Mouse (Mus musculus): ENCODE data around the gene Ctnna3.
"Not testable (repeated sequence)": the region's sequence is repeated elsewhere in the genome, so short reads cannot be mapped to it uniquely, and the experiment has no call there.

Ctnna3 gene

DNA sequence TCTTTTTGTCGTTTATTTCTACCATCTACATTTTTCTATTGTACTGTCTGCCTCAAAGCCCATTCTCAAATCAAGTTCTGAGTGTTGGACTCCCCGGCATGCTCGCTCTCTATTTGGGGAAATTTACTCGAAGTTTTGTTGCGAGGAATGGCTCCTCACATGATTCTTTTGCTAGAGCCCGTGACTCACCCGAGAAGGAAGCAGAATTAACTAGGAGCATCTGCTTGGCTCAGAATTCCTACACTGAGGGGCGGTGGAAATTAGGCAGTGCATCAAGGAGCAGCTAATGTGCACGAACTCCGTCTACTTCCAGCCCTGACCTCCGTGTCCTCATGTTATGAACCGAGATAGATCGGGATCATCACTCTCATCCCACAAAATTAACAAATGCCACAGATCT is 751.8 kb downstream of the Ctnna3 start:
- in situ Hi-C loops (cut with MseI, MboI) = no loop called here

DNA sequence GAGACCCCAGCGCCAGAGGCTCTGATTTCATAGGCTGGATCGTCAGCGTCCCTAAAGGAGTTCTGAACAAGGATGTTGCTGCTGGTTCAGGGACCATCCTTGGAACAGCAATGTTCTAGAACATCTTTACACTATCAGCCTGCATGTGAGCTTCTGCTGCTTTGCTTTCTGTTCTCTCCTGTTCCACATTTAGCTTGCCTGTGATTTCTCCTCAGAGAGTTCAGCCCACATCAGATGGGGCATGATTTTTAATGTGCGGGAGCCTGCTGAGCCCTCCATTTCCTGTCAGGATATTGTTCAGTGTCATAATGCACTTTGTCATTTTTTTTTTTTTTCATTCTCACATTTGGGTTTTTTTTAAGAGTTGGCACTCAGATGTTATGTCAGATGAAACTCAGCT is 752.8 kb downstream of the Ctnna3 start:
- in situ Hi-C loops (cut with MseI, MboI) = no loop called here

DNA sequence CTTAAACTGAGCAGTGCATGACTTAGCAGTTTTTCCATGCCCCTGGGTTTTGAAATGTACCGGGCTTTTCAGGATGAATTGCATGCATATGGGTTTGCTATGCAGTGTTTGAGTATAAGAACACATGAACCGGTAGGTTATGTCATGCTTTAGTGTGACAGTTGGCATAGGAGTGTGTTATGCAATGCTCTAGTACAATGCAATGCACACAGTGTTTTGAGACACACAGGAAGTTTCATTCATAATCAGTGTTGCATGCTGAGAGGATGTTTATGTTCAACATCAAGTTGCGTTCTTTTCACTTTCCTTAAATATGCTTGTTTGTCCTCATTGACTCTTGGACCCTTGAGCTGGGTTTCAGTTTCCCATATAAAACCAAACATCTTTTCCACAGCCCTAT is 758.1 kb downstream of the Ctnna3 start:
- in situ Hi-C loops (cut with MseI, MboI) = no loop called here

DNA sequence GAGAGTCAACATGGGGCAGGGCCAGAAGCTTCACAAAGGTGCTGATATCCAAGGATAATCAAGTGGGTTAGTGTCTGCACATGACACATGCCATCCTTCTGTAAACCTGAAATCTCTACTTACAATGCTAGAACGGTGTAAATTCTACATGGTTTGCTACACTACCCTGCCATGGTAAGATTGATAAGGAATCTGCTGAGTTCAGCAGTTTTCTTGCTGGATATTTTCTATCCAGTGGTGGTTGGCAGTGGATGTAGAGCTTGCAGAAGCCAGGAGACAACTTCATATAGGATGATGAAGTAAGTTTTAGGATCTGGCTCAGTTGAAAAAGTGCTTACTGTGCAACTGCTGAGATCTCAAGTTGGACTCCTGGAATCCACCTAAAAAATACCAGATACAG is 767.7 kb downstream of the Ctnna3 start:
- in situ Hi-C loops (cut with MseI, MboI) = no loop called here

DNA sequence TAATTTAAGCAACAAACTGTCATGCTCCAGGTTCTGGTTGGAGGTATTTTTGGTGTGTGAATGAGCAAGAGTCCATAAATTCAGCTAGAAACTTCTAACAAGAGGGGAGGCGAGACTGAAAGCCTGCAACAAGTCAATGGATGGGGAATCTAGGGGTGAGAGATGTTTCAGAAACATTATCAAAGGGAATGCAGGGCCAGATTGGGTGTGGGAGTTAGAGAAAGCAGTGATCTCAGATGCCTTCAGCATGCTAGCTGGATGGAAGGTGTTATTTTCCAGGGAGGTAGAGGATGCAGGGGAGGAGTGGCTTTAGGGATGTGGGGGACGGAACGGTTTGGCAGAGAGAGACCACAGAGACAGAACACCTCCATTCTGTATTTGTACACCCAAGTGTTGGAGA is 785.7 kb downstream of the Ctnna3 start:
- in situ Hi-C loops (cut with MseI, MboI) = no loop called here

DNA sequence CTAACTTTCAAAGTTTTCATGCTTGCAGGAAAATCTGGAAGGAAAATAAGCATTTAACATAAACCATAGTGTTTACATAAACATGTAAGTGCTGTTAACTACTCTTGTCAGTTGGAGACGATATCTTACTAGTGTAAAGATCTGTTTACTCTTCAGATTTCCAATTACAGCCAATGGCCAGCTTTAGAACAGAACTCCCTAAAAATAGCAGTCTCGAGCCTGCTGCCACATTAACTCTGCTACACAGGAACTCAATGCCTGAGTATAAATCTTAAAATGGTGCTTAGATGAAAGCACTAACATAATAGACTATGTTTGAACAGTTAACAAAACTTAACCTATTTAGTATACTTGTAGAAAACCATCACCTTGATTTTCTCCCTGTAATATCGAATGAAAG is 793.1 kb downstream of the Ctnna3 start:
- in situ Hi-C loops (cut with MseI, MboI) = no loop called here

DNA sequence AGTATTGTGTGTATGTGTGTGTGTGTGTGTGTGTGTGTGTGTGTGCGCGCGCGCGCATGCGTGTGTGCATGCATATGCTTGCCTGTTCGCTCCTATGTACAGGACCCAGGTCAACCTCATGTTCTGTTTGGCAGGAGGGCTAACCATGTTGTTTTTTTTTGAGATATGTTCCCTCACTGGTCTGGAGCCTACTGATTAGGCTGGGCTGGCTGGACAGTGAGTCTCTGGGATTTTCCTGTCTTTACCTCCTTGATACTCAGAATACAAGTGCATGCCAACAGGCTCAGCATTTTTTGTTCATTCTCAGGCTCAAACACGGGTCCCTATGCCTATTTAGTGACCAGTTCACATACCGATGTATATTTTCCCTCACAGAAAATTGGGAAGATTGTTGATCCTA is 794.1 kb downstream of the Ctnna3 start:
- in situ Hi-C loops (cut with MseI, MboI) = no loop called here

DNA sequence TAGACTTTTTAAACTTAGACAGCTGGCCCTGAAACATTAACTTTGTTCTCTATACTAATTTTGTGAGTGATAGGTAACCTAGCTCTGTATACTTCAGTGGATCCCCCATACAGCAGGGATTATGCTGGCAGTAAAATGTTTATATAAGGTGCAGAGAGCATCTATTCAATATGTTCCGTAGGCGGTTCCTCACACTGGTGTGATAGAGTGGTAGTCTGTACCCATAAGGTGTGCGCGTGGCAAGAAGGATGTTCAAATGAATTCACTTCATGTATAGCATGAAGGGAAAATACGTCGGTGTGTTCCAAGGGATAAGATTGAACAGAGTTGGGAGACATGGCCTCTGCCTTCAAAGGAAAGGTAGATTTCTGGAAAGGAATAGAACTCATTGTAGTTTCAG is 794.5 kb downstream of the Ctnna3 start:
- in situ Hi-C loops (cut with MseI, MboI) = no loop called here

DNA sequence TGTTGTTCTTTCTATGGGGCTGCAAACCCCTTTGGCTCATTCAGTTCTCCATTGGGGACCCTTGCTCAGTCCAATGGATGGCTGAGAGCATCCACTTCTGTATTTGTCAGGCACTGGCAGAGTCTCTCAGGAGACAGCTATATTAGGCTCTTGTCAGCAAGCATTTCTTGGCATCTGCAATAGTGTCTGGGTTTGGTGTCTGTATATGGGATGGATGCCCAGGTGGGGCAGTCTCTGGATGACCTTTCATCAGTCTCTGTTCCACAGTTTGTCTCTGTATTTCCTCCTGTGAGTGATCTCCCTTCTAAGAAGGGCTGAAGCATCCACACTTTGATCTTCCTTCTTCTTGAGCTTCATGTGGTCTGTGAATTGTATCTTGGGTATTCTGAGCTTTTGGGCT is 795.9 kb downstream of the Ctnna3 start:
- in situ Hi-C loops (cut with MseI, MboI) = not testable (repeated sequence)

DNA sequence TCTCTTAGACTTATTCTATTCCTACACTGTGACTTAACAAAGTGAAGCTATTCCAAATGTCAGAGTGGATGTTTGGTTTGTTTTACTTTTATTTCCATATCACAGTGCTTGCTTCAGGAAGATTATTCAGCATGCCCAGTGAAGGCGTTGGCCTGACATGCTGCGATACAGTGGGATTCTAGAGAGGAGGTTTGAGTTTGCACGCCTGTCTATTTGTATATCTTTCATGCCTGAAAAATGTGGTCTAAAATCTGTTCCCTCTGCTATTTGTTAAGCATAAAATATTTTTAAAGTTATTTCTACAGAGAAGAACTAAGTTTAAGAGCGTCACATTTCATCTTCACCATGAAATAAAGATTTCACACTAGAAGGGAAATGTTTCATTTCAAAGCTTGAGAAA is 813.5 kb downstream of the Ctnna3 start:
- in situ Hi-C loops (cut with MseI, MboI) = no loop called here

DNA sequence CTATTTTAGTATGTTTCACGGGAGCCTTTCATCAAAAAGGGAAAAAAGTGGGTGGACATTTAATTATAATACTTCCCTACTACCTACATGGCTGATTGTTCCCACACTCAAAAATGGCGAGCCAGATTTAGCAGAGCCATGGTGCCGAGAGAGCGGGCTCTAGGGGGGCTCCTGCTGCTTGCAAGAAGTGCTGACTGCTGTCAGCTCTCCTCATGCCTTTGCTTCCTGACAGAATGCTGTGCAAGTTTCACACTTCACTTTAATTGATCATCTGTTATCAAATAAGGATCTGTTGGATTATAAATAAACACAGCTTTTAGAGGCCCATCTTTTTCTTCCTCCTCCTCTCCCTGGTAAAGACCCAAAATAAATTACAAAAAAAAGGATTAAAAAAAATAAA is 838.3 kb downstream of the Ctnna3 start:
- in situ Hi-C loops (cut with MseI, MboI) = no loop called here

DNA sequence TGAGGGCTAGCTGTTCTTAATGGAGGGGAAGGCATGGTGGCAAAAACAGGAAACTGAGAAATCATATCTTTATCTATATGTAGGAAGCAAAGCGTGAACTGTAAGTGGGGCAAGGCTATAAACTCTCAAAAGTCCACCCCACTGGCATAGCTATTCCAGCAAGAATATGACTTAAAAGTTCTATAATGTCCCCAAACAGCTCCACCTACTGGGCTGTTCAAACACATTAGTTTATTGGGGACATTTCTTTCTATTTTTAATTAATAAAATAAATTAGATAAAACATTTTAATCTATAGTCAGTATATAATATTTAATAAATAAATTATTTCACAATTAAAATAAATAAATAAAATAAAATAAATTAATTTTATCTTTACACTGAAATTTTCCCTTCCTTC is 845.2 kb downstream of the Ctnna3 start:
- in situ Hi-C loops (cut with MseI, MboI) = no loop called here

DNA sequence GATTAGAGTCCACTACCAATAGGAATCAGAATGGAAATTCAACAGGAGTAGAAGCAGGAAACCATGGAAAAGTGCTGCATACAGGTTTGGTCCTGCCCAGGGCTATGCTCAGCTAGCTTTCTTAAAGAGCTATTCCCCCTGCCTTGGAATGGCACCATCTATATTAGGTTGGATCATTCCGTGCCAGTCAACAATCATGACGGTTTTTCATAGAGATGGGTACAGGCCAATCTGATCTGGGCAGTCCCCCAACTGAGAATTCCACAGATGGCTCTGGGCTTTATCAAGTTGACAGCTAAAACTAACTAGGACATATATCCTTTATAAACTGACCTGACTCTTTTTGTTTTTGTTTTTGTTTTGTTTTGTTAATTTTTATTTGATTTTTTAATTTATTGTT is 848.9 kb downstream of the Ctnna3 start:
- in situ Hi-C loops (cut with MseI, MboI) = no loop called here

DNA sequence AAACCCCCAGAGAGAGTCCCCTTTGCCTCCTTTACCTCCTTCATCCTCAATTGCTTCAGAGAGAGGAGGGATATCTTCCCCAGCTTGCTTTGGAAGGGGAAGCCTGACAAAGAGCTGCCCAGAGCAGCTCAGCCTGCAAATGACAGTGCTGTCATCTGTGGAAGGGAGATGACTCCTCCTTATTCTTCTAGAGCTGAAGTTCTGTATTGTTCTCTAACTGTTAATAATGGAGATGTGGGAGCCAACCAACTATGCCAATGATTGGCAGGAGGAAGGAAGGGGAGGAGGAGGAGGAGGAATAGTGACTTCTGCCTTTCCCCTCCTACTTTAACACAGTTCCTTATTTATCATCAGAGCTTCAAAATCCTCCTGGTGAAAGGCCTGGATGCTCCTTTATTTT is 875.9 kb downstream of the Ctnna3 start:
- in situ Hi-C loops (cut with MseI, MboI) = no loop called here

DNA sequence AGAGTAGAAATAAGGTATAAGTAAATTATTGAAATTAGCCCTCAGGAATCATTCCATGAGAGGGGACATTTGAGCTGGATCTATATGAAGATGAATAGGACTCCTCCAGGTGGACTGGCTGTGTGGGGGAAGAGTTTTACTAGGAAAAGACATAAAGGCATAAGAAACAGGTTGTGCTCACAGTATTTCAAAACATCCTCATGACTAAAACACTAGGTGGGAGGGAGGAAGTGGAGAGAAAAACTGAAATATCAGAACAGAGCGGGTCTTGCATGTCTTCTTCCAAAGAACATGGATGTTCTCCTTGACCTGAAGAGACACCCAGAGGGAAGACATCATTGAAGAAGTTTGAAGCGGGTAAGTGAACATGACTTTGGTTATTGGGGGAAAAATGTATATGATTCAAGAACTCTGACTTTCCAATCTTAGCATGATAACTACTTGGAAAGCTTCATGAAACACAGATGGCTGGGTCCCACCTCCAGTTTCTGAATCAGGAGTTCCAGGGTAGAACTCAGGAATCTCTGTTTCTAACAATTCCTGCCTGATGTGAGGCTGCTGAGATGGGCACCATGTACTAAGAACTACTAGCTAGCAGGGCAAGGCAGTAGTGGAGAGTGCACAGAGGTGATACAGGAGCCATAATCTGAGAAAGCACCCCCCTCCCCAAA is 881.9 kb downstream of the Ctnna3 start:
- in situ Hi-C loops (cut with MseI, MboI) = no loop called here

DNA sequence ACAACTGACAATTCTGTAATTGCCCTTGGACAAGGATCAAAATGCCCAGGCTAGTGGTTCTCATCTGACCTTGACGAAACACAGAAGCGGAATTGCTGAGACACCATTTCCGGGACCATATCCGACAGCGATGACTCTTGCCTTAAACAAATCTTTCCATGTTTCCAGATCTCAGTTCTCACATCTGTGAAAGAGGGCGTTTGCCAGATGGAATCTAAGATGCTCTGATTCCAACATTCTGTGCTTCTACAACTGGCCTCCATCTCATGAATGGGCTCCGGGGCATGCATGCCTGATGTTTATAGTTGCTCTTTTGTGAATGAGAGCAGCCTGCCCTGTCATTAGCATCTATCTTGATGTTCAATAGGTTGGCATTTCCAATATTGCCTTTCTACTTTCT is 890.4 kb downstream of the Ctnna3 start:
- in situ Hi-C loops (cut with MseI, MboI) = no loop called here

DNA sequence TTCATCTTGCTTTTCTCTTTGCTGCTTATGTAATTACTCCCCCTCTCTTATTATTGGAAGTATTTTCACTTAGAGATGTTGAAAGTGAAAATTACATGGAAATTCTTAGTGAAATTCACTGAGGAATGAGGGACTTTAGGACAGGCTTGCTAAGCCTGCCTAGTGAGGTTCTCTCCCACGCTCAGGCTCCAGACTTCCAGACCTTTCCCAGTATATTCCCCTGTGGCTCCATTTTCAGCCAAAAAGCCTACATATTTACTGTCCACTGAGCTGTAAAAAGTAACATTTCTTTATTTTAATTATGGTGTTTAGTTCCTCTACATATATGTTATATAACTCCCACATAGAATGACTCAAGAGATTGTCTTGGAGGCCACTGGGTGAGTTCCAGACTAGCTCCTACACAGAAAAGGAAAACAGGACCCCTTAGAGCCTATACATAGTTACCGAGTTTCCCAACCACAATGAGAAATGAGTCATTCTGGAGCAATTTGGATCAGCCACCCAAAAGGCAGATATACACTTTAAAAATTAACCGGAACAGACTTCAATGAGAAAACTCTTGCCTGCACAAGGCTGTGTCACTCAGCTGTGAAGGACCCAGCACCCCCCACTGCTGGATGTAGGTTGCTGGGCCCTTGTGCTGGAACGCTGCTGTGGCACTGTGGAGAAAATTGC is 912.9 kb downstream of the Ctnna3 start:
- in situ Hi-C loops (cut with MseI, MboI) = no loop called here

DNA sequence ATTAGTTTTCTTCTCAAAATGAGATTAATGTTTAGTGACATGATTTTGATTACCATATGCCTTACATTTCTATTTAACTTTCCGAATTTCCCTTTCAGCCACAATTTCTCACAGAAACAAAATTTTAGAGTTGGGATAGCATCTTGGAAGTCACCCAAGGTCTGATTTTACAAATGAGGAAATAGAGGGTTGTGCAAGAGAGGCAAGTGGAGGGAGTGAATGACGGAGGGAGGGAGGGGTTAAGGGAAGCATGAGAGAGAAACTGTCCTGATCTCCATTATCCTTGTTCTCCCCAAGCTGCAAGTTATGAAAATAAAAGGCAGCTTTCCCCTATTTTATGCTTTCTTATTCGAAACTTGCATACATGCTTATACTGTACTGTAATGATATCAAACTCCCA is 943.4 kb downstream of the Ctnna3 start:
- in situ Hi-C loops (cut with MseI, MboI) = no loop called here

DNA sequence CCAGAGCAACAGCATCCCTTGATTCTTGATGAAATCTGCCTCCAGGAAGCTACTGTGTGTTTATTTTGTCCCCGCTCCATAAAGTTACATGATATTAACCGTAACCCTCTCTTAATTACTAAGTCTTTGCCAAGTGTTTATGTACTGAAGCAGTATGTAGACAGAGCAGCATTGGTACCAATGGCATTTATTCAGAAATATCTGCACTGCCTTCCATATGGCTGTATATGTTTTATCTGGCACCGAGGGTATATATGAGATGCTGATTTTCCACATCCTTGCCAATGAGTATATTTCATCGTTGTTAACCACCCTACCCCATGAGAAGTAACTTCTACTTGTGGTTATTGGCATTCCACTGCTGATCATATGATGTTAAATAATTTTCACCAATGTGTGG is 947.9 kb downstream of the Ctnna3 start:
- in situ Hi-C loops (cut with MseI, MboI) = no loop called here

DNA sequence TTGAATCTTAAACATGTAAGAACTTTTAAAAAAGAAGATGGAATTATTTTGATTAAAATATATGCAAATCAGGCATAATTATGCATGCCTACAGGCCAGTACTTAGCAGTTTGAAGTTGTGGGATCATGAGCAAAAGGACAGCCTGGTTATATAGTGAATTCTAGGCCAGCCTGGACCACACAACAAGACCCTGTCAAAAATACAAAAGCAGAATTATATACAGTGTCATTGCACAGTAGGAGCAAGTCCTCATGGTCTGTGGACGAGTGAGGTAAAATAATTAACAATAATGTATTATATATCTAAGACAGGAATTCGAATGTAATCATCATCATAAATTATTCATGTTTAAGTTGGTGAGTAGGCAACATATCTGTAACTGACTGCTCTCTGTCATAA is 966.7 kb downstream of the Ctnna3 start:
- in situ Hi-C loops (cut with MseI, MboI) = no loop called here

DNA sequence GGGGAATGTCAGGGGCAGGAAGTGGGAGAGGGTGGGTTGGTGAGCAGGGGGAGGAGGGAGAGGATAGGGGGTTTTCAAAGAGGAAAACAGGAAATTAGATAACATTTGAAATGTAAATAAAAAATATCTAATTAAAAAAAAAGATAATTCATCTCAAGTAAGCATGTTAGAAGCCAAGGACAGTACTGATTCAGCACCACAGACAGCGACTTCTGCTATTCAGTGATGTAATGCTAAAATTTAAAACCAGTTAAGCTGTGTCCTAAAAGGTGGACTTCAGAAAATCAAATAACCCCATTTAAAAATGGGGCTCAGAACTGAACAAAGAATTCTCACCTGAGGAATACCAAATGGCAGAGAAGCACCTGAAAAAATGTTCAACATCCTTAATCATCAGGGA is 988.5 kb downstream of the Ctnna3 start:
- in situ Hi-C loops (cut with MseI, MboI) = not testable (repeated sequence)

DNA sequence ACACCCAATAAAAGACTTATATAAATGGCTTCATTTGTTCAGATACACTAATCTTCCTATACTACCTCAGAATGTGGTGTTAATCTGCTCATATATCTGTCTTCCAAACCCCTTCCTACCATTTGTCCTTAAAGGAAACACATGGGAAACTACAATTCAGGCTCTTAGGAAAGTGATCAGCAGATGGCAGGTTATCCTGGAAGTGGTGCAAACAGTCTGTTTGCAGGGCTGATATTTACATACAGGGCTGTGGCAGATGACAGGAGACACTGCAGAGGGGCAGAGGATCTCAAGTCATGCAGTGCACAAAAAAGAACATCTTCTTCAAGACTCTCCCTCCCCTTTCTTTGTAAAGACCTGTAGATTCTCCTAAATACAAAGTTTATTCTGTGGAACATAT is 1008.8 kb downstream of the Ctnna3 start:
- in situ Hi-C loops (cut with MseI, MboI) = no loop called here

DNA sequence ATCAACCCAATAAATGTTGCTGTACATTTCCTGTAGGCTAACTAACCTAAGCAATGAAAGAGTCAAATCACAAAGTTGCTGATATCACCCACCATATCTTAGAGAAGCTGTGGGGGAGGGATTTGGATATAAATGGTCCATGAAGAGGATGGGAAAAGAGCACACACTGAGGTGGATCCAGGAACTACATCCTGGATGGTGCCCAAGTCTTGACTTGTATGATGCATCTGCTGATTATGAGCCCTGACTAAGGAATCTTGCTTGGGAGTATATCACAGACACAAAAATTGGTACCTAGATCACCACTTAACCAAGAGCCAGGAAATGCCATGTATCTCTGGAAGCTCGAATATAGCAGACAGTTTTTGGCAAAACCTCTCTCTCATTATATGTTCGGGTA is 1018.7 kb downstream of the Ctnna3 start:
- in situ Hi-C loops (cut with MseI, MboI) = no loop called here

DNA sequence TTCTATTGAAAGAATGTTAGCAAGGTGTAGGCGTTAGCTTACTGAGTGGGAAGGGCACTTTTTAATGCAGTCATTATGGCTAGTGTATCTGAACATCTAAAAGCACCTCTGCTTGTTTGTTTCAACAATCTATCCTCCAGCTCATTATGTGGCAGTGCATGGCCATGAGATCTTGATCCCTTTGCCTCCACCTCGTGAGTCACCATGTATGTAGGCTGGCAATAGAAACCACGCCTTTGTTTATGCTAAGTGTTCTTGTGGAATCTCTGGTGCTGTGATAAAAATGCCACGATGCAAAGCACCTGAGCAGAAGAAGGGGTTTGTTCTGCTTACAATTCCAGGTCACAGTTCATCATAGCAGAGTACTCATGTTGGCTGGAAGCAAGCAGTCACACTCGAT is 1053.4 kb downstream of the Ctnna3 start:
- in situ Hi-C loops (cut with MseI, MboI) = no loop called here

All from mouse trophoblast stem cell (cell line).